Mouse (Mus musculus): ENCODE results near the gene Zbtb45.
A peak's percentile ranks its signal among the peaks of the same experiment; 100 is the strongest.

Gene Zbtb45

DNA sequence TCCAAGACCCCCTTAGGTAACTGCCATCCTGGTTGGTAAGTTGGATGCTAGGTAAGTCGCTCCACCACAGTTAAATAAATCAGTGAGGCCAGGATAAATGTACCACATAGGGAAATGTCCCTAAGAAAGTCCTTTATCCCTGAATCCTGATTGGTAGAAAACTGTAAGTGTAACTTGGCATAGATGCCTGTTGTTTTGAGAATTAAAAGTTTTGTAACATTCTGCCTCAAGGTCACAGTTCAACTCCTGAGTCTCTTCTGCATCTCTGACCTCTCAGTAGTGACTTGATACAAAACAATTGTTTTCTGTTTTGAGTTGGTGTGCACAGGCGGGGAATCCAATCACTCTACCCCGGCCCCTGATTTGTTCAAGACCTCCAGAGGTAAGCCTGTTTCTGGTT lies 11.0 kb downstream of the Zbtb45 start, which contains the start of gene Trim28:
Trim28 (plus strand) TSS at position 264 of the 400 bp plus-strand sequence.
- DNase-seq (ENCODE audit: low spot score in 2 of 2) = no peak

- DNase-seq (ENCODE audit: low spot score in 2 of 2) = no peak
Measured at GRCm38 (mm10) chr7:12998053-12998452, 11.8 kb downstream of the Zbtb45 start, which contains the start of gene Slc27a5. Slc27a5 (minus strand) TSS chr7:12998192.

DNA sequence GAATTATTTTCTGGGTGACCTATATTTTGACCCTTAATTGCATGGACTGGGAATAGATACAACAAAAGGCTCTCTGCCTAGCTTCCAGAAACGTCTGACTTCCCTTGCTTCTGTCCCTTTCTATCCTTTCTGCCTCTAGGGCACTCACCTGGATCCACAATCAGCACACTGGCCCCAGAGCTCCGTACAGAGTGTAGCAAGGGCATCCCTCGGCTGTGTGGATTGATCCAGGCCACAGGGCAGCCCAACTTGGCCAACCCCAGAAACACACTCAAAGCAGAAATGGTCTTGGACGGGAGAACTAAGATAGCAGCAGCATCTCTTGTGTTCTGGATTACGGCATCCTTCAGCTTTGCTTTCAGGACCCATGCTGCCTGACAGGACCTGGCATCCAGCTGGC lies 12.6 kb downstream of the Zbtb45 start:
- no peak for DNase-seq (ENCODE audit: low spot score in 2 of 2)

DNA sequence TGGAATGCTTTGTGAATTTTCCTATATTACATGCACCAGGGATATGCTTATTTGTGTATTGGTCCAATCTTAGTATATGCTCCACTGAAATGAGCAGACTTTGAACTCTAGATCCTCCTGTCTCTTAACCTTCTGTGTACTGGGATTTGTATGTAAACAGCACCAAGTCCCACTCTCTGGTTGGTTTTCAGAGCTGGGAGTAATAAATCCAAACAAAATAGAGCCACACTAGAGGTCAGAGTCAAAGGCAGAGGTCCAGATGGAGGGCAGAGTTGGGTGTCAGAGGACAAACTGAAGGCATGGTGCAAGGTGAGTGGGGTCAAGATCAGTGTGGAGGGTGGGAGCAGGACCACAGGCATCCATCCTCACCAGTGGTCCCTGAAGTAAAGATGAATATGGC lies 14.0 kb downstream of the Zbtb45 start:
- DNase-seq (ENCODE audit: low spot score in 2 of 2) = no peak

DNA sequence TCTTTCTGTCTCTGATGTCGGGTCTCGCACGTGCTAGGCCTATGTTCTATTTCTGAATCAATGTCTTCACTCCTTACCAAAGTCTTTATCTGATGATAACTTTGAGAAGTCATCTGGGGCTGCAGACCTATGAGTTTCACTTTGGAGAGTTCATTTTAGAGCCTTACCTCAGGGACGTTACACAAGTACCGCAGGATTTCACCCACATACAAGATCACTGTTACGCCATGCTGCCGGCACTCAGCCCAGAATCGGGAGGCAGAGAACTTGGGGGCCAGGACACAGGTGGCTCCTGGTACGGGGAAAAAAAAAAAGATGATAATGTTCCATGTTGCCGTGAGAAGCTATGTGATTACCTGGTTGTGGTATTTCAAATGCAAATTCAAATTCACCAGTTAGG lies 16.7 kb downstream of the Zbtb45 start:
- no peak for DNase-seq (ENCODE audit: low spot score in 2 of 2)

GRCm38 (mm10) chr7:12992222-12992621 lies 17.6 kb downstream of the Zbtb45 start:
- peak in 1 of 2 experiments; percentile 32 for DNase-seq (ENCODE audit: low spot score in 2 of 2)

- DNase-seq (ENCODE audit: low spot score in 2 of 2) = no peak
Measured at GRCm38 (mm10) chr7:12987409-12988189, 22.2 kb downstream of the Zbtb45 start.

GRCm38 (mm10) chr7:12986906-12987305 lies 22.9 kb downstream of the Zbtb45 start:
- no peak for DNase-seq (ENCODE audit: low spot score in 2 of 2)

GRCm38 (mm10) chr7:12985724-12986123 lies 24.1 kb downstream of the Zbtb45 start:
- no peak for DNase-seq (ENCODE audit: low spot score in 2 of 2)

DNA sequence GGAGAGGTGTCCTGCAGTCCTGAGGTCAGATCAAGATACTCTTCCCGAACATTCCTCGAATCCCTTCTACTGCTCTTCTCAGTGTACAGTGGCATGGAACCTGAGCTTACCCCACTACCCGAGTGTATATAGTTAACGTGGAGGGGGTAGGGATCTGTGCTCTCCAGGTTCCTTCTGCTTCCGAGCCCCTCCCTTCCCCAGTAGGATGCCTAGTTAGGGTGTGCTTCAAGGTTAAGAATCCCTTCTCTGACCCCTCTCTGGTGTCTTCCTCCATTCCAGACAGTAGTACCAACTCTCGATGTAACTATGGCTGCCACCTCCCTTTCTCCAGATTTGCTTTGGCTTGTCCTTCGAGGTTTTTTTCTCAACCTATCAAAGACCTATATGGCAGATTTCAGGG lies 29.5 kb downstream of the Zbtb45 start:
- no peak for DNase-seq (ENCODE audit: low spot score in 2 of 2)

GRCm38 (mm10) chr7:12979776-12980175 lies 30.1 kb downstream of the Zbtb45 start:
- DNase-seq (ENCODE audit: low spot score in 2 of 2) = no peak

- no peak for DNase-seq (ENCODE audit: low spot score in 2 of 2)
Measured at GRCm38 (mm10) chr7:12978931-12979722, 30.7 kb downstream of the Zbtb45 start.

DNA sequence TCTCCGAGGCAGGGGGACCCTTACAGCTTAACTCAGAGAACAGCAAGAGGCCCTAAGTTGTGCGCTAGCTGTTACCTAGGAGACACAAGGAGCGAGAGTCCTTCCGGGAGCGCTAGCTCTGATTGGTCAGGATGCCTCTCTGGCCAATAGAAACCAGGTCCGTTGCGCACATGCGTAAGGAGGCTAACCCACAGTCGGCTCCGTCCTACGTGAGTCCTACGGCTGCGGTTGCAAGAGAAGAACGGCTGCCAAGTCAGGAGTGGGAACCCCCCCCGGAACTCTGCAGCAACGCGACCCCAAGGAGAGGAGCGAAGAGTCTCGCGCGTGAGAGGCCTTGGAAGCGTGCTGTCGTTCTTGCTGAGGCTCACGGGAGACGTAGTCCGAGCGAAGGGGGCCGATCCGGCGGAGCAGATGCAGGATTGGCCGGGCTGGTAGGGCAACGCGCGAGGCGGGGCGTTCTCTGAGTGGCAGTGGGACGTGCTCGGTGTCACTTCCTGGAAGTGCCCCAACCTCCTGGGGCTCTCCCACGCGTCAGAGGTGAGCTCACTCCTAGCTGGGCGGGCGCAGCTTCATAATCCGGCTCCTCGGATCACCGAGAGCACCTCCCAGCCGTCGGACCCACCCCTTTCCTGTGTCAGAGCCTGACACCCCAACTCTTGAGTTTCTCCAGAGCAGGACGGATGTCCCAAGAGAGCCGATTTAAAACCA lies 32.0 kb downstream of the Zbtb45 start, which contains the start of gene Zfp446:
Zfp446 (plus strand) TSS at position 167 of the 708 bp plus-strand sequence.
- peak; percentile 92 to 95 for DNase-seq (ENCODE audit: low spot score in 2 of 2)

DNA sequence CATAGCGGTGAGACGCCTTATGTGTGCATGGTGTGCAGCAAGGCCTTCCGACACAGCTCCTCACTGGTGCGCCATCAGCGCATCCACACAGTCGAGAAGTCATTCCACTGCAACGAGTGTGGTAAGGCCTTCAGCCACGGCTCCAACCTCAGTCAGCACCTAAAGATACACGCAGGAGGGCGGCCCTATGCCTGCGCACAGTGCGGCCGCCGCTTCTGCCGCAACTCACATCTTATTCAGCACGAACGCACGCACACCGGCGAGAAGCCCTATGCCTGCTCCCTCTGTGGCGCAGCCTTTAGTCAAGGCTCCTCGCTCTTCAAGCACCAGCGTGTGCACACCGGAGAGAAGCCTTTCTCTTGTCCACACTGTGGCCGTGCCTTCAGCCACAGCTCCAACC lies 38.9 kb downstream of the Zbtb45 start:
- no peak for DNase-seq (ENCODE audit: low spot score in 2 of 2)

DNA sequence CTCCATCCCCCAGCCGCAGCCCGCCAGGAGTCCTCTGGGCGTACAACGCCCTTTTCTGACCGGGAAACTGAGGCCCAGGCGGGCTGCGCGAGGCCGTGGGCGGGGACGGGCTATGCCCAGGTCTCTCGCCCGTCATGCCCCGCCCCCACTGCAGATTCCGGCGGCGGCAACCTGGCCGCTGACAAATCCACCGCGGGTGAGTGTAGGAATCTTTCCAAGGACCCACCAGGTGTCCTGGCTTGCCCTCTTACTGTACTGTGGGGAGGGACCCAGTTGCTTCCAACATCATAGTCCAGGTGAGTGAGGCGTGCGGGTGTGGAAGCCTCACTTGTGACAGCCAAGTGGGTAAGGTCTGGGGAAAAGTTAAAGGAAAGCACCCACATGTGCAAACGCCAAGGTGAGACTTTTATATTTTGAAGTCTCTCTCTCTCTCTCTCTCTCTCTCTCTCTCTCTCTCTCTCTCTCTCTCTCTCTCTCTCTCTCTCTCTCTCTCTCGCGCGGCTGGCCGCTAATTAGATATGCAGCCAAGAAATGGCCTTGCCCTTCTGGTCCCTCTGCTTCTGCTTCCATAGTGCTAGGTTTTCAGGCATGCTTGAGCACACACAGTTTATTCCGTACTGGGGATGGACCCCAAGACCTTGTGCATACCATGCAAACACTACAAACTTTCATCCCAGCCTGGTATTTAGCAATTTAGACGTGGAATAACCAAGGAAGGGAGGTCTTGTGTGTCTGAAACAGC lies 43.6 kb downstream of the Zbtb45 start:
- DNase-seq (ENCODE audit: low spot score in 2 of 2) = peak; percentile 49 to 56

DNA sequence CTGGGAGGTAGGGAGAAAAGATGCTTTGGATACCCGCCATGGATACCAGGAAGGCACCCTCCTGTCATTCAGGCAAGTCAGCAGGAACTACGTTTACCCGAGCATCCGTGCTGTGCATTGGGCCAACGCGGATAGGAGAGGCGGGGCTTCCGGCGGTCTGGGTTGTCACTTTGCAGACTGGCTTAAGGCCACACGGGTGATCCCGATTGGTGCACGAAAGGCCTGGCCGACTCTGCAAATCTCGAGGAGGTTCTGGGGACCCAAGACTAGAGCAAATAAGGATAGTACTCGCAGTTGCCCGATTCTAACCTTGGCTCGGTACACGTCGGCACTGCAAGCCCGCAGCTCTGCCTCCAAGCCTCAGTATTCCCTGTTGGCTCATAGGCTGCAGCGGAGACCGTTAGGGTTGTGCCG lies 44.1 kb downstream of the Zbtb45 start, which contains the start of gene Zfp324:
Zfp324 (plus strand) TSS at position 161 of the 414 bp plus-strand sequence.
- DNase-seq (ENCODE audit: low spot score in 2 of 2) = peak; percentile 69 to 78

DNA sequence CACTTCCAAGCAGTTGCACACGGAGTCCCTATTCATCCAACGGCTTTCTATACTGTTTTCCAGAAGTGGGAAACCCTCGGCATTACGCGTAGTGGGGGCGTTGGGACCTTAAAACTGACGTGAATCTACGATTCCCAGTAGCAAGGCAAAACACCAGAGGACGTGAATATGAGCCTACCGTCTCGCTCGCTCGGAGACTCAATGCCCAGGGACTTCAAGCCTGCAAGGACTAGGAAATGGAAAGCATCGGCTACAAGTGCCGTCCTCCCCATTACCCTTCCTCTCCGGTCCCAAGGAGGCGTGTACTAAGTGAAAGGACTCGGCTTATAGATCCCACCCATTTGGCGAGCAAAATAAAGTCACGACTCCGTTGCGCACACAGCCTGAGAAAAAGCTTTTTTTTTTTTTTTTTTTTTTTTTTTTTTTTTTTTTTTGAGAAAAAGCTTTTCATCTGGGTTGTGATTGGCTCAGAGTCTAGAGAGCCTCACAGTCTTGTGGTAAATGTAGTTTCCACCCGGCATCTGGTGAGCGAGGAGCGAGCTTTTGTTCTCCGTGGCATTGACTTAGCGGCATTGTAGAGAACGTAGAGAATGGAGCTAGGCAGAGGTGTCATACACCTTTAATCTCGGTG lies 48.2 kb downstream of the Zbtb45 start:
- DNase-seq (ENCODE audit: low spot score in 2 of 2) = peak in 1 of 2 experiments; percentile 40

- no peak for DNase-seq (ENCODE audit: low spot score in 2 of 2)
Measured at GRCm38 (mm10) chr7:12959718-12960117, 50.1 kb downstream of the Zbtb45 start.

- DNase-seq (ENCODE audit: low spot score in 2 of 2) = no peak
Measured at GRCm38 (mm10) chr7:12958948-12959347, 50.9 kb downstream of the Zbtb45 start.

GRCm38 (mm10) chr7:12957511-12957910 lies 52.3 kb downstream of the Zbtb45 start:
- DNase-seq (ENCODE audit: low spot score in 2 of 2) = no peak

GRCm38 (mm10) chr7:12954896-12955295 lies 54.9 kb downstream of the Zbtb45 start:
- no peak for DNase-seq (ENCODE audit: low spot score in 2 of 2)
